Mouse (Mus musculus) lung, postnatal 0 days (tissue): Measurements from ENCODE around the gene Vsig4. TPM values are rescaled to one million over a fixed set of nuclear protein-coding genes. Genes with fewer than 3 reads are reported as not detected.
"Not testable (repeated sequence)": the region's sequence is repeated elsewhere in the genome, so short reads cannot be mapped to it uniquely, and the experiment has no call there.

Source experiments
- ATAC-seq: fragments of 200-750 bp; cut with Nextera tagmentation; 2 replicates; pipeline ENCODE4 v1.8.0; 2017; ENCODE audit warnings: moderate library complexity
- DNase-seq: peaks from one replicate; pipeline ENCODE4 v3.0.0-alpha.2; 2016; ENCODE audit warnings: low spot score
- H3K27ac ChIP-seq: fragments of 300-500 bp; sonication (generic); 2 replicates; pipeline ENCODE4 v1.5.1; 2014; ENCODE audit warnings: antibody characterized with exemption, mild to moderate bottlenecking, low read length, mixed read lengths
- H3K27me3 ChIP-seq: fragments of 300-500 bp; sonication (generic); replicated peaks from 2 replicates; pipeline ENCODE4 v1.6.1; 2014; ENCODE audit warnings: low read length, mixed read lengths; ENCODE audit not compliant: insufficient read depth
- H3K36me3 ChIP-seq: fragments of 300-500 bp; sonication (generic); 2 replicates; pipeline ENCODE4 v1.6.1; 2014; ENCODE audit warnings: low read length, mixed read lengths; ENCODE audit not compliant: insufficient read depth
- H3K4me1 ChIP-seq: fragments of 300-500 bp; sonication (generic); 2 replicates; pipeline ENCODE4 v1.6.1; 2014; ENCODE audit warnings: antibody characterized with exemption, low read depth, low read length, mixed read lengths; ENCODE audit not compliant: insufficient read depth
- H3K4me2 ChIP-seq: fragments of 300-500 bp; sonication (generic); replicated peaks from 2 replicates; pipeline ENCODE4 v1.6.1; 2014; ENCODE audit warnings: low read depth, mild to moderate bottlenecking, low read length, moderate library complexity, mixed read lengths
- H3K4me3 ChIP-seq: fragments of 300-500 bp; sonication (generic); 2 replicates; pipeline ENCODE4 v1.5.1; 2014; ENCODE audit warnings: low read depth, low read length
- H3K9ac ChIP-seq: fragments of 300-500 bp; sonication (generic); replicated peaks from 2 replicates; pipeline ENCODE4 v1.6.1; 2014; ENCODE audit warnings: low read depth, mild to moderate bottlenecking
- H3K9me3 ChIP-seq: fragments of 300-500 bp; sonication (generic); 2 replicates; pipeline ENCODE4 v1.6.1; 2016; ENCODE audit warnings: low read length, mixed read lengths
- CTCF ChIP-seq: IDR thresholded peaks from 2 replicates; pipeline ENCODE4 v1.5.1; 2016; ENCODE audit warnings: antibody characterized with exemption, mild to moderate bottlenecking
- EP300 ChIP-seq: IDR thresholded peaks from 2 replicates; pipeline ENCODE4 v1.6.1; 2016; ENCODE audit warnings: antibody characterized with exemption, mild to moderate bottlenecking, control low read depth
- WGBS: fragments of 180-500 bp; shearing (Covaris S2); extraction: QIAGEN DNeasy Blood & Tissue Kit; methylation state at CpG from one replicate; pipeline ENCODE4 v1.1.7; 2014; 5-methylcytosine and 5-hydroxymethylcytosine counted together
- microRNA counts: library from miRNA; unstranded; fragments of <30 nt; microRNA quantifications from one replicate; lab custom pipeline; 2015
- microRNA-seq: library from miRNA; unstranded; fragments of <30 nt; microRNA quantifications from one replicate; pipeline ENCODE4, GENCODE M21; 2016
- polyA plus RNA-seq: library from polyadenylated mRNA; unstranded; fragments of >200 nt; fragmentation: Nextera tagmentation; extraction: Ambion mirVana; gene quantifications from 2 replicates; pipeline ENCODE4 v1.2.1, GENCODE M21; 2015

Vsig4 gene
- polyA plus RNA-seq, 1 experiment from 2014 or later, result not detected

DNA sequence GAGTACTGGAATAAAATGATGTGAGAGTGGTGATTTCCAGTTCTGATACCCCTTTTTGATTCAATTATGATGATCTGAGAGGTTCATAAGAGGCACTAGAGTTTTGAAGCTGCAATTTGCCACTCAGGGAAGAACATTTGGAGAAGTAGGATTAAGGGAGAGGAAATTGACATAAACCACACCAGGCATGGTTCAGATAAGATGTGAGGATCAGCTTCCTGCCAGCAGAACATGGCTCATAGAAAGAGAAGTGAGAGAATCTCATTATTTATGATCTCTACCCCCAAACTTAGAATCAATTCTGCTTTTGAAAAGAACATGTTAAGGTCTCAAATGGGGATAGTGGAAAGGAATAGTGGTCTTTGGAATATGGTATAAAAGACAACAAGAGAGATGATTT is 66.2 kb downstream of the Vsig4 start:
- H3K27me3 ChIP-seq, result no peaks in the 10 kb centered on the region
- no peaks in the 10 kb centered on the region for H3K9me3 ChIP-seq
- H3K9ac ChIP-seq, result no peak overlapping the region
- H3K36me3 ChIP-seq, result no peaks in the 10 kb centered on the region
- DNase-seq (no peak), ATAC-seq (no peak)
- TF ChIP-seq EP300 (no peak), CTCF (no peak)
- H3K4me1 ChIP-seq, result no peaks in the 10 kb centered on the region
- H3K4me3 ChIP-seq, result no peak overlapping the region
- no peak overlapping the region for H3K27ac ChIP-seq
- no peak overlapping the region for H3K4me2 ChIP-seq

GRCm38 (mm10) chrX:96225474-96225873 is 67.8 kb downstream of the Vsig4 start:
- Histone ChIP-seq H3K9ac (no peak overlapping the region), H3K36me3 (no peaks in the 10 kb centered on the region), H3K4me2 (no peak overlapping the region), H3K27me3 (no peaks in the 10 kb centered on the region), H3K27ac (no peak overlapping the region), H3K4me1 (no peaks in the 10 kb centered on the region), H3K4me3 (no peak overlapping the region), H3K9me3 (no peaks in the 10 kb centered on the region)
- TF ChIP-seq EP300, result no peak
- no peak for DNase-seq
- ATAC-seq, result no peak

DNA sequence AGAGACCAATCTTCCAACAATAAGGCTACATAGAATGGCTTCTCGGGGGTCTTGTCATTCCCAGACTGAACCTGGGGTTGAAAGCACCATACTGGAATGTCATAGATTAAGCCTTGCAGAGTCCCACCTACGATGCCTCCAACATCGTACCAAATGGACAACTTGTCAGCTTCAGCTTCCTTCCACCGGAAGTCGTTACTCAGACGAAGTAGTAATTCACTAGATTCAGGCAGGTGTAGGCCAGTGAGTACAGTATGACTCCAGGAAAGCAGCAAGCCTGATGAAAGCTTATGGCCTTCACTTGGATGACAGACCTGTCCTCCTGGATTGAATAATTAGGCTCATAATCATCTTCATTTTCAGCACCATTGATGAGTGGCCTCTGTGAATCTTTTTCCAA is 69.0 kb downstream of the Vsig4 start:
- no peak for TF ChIP-seq EP300
- TF ChIP-seq CTCF, result no peak

DNA sequence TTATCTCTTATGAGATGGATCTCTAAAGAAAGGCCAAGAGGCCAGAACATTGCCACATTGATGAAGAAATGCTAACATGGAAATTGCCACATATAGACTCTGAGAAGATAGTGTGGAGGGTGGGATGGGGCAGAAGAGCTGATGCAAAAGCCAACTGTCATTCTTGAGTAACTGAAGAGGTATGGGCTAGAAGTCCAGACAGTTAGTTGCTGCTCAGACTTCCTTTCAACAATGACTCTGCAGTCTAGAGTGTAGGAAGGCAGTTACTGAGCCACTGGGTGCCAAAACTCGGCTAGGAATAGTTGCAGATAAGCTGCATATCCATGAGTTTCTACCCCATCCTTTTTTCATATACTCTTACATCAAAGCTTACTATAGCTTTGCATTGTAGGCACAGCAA is 75.2 kb downstream of the Vsig4 start:
- 31% methylated on average over 1 of the region's 1 CpGs for WGBS
- H3K27ac ChIP-seq, result no peak overlapping the region

More for the DNA sequence above, 69.0 kb downstream of the Vsig4 start:
- Histone ChIP-seq H3K9ac (no peak overlapping the region), H3K4me2 (no peak overlapping the region), H3K9me3 (no peaks in the 10 kb centered on the region), H3K4me3 (no peak overlapping the region), H3K4me1 (no peaks in the 10 kb centered on the region), H3K36me3 (no peaks in the 10 kb centered on the region), H3K27me3 (no peaks in the 10 kb centered on the region), H3K27ac (no peak overlapping the region)
- ATAC-seq (no peak), DNase-seq (no peak)
- 76% methylated on average over 6 of the region's 6 CpGs for WGBS

DNA sequence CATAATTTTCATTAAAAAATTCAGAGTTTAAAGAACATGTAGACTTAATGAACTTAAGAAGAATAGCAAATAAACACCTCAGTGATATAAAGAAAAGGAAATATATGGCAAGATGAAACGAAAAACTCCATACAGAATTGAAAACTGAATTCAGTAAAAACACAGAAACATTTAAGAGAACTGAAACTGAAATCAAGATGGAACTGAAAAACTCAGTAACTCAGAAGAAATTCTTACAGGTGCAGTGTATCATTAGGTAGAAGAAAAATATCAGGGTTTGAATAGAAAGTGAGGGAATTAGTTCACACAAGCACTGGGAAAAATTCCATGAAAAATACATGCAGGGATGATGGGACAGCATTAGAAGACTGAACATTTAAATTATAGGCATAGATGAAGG is 86.4 kb downstream of the Vsig4 start:
- Histone ChIP-seq H3K36me3 (no peaks in the 10 kb centered on the region), H3K27ac (no peak overlapping the region), H3K27me3 (no peaks in the 10 kb centered on the region), H3K4me1 (no peaks in the 10 kb centered on the region), H3K4me2 (no peak overlapping the region), H3K9ac (no peak overlapping the region), H3K9me3 (no peaks in the 10 kb centered on the region), H3K4me3 (no peak overlapping the region)
- ATAC-seq (no peak), DNase-seq (no peak)
- TF ChIP-seq EP300 (no peak), CTCF (no peak)
- 17% methylated on average over 1 of the region's 1 CpGs for WGBS

More for the DNA sequence above, 75.2 kb downstream of the Vsig4 start:
- no peak for ATAC-seq
- Histone ChIP-seq H3K4me1 (no peaks in the 10 kb centered on the region), H3K9me3 (no peaks in the 10 kb centered on the region), H3K36me3 (no peaks in the 10 kb centered on the region), H3K4me2 (no peak overlapping the region), H3K9ac (no peak overlapping the region), H3K27me3 (no peaks in the 10 kb centered on the region), H3K4me3 (no peak overlapping the region)
- DNase-seq, result peak; percentile 11
- TF ChIP-seq EP300 (no peak), CTCF (no peak)

DNA sequence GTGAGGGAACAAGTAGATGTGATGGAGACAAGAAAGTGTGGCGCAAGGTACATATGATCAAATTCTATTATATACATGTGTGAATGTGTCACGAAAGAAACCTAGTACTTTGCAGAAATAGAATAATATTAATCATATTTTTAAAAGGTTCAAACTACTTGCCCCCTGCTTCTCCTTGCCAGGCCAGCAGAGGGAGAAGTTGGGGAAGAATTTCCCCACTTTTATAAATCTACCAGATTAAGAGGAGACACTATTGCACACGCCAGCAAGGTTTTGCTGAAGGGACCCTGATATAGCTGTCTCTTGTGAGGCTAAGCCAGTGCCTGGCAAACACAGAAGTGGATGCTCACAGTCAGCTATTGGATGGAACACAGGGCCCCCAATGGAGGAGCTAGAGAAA is 88.1 kb downstream of the Vsig4 start:
- 78% methylated on average over 3 of the region's 3 CpGs for WGBS
- not testable (repeated sequence) for DNase-seq, H3K27me3 ChIP-seq, H3K4me2 ChIP-seq, ATAC-seq, H3K9ac ChIP-seq, H3K27ac ChIP-seq, H3K36me3 ChIP-seq, H3K4me1 ChIP-seq, H3K9me3 ChIP-seq, H3K4me3 ChIP-seq

MicroRNA genes within 50 kb of the gene (microRNA counts, 519-probe panel; counts per million panel counts)
- microRNA mmu-miR-223 (lab: Ali Mortazavi, UCI), result 5,597 counts per million, percentile 72 among the panel's probes with 10 or more counts

Small RNAs within 50 kb of the gene (microRNA-seq; reads per million reads assigned to microRNA genes)
- gene Mir223, result 1,835 reads per million, percentile 81 among the genes with 10 or more reads in this experiment

Other genes starting within 250 kb of the Vsig4 start
- gene Msn, start 197.4 kb downstream of the Vsig4 start, polyA plus RNA-seq, result 293 and 316 TPM in 2 replicates
- gene Heph, start 161.9 kb upstream of the Vsig4 start, polyA plus RNA-seq, result 5.5 and 7.8 TPM in 2 replicates
- gene Hsf3, start 162.9 kb upstream of the Vsig4 start, polyA plus RNA-seq, result 0.04 TPM in 1 of 2 replicates, not detected in the other